Mouse (Mus musculus) myocyte (in vitro differentiated cells): Measurements from ENCODE around the gene Asgr2. TPM values are rescaled to one million over a fixed set of nuclear protein-coding genes. Genes with fewer than 3 reads are reported as not detected.
"Not testable (repeated sequence)": the region's sequence is repeated elsewhere in the genome, so short reads cannot be mapped to it uniquely, and the experiment has no call there.

Experiments
- H3K27me3 ChIP-seq: one replicate; pipeline ENCODE4 v1.6.1; 2011; ENCODE audit not compliant: control insufficient read depth, insufficient read depth, insufficient read length
- H3K36me3 ChIP-seq: one replicate; pipeline ENCODE4 v1.6.1; 2011; ENCODE audit not compliant: control insufficient read depth, insufficient read depth
- H3K4me2 ChIP-seq: one replicate; pipeline ENCODE4 v1.6.1; 2011; ENCODE audit warnings: low read depth, control low read depth
- H3K4me3 ChIP-seq: one replicate; pipeline ENCODE4 v1.5.1; 2011; ENCODE audit warnings: mild to moderate bottlenecking, control low read depth, moderate library complexity
- H3K79me2 ChIP-seq: one replicate; pipeline ENCODE4 v1.6.1; 2011; ENCODE audit not compliant: control insufficient read depth, insufficient read depth
- H3ac ChIP-seq: one replicate; pipeline ENCODE4 v1.6.1; 2011; ENCODE audit not compliant: control insufficient read depth, insufficient read length
- CEBPB ChIP-seq: IDR thresholded peaks from 2 replicates; pipeline ENCODE4 v1.6.1; 2011; ENCODE audit warnings: mild to moderate bottlenecking, moderate library complexity; ENCODE audit not compliant: poor library complexity, insufficient read depth, severe bottlenecking
- E2F4 ChIP-seq: IDR thresholded peaks from one replicate; pipeline ENCODE4 v1.6.1; 2011; ENCODE audit warnings: mild to moderate bottlenecking, control low read depth, moderate library complexity; ENCODE audit not compliant: insufficient read depth
- MAX ChIP-seq: IDR thresholded peaks from one replicate; pipeline ENCODE4 v1.6.1; 2011; ENCODE audit warnings: low read depth, mild to moderate bottlenecking, control low read depth
- MYOD1 ChIP-seq, 3 experiments: IDR thresholded peaks; one replicate each; pipeline ENCODE4 v1.6.1; 2011; ENCODE audit warnings: control low read depth in 2 of 3, low read depth in 2 of 3, mild to moderate bottlenecking in 2 of 3, moderate library complexity in 1 of 3; ENCODE audit not compliant: insufficient read length in 2 of 3, control insufficient read depth in 1 of 3
- MYOG ChIP-seq, 3 experiments: IDR thresholded peaks; one replicate each; pipeline ENCODE4 v1.6.1; 2011; ENCODE audit warnings: control low read depth in 2 of 3, low read depth in 2 of 3, mild to moderate bottlenecking in 2 of 3; ENCODE audit not compliant: insufficient read length in 2 of 3, control insufficient read depth in 1 of 3, insufficient read depth in 1 of 3
- POLR2A ChIP-seq: IDR thresholded peaks from one replicate; pipeline ENCODE4 v1.6.1; 2011; ENCODE audit warnings: low read depth, mild to moderate bottlenecking, control low read depth, moderate library complexity; ENCODE audit not compliant: insufficient read length
- POLR2AphosphoS2 ChIP-seq: IDR thresholded peaks from one replicate; pipeline ENCODE4 v1.6.1; 2011; ENCODE audit warnings: low read depth, control low read depth; ENCODE audit not compliant: insufficient read length
- REST ChIP-seq: IDR thresholded peaks from one replicate; pipeline ENCODE4 v1.6.1; 2011; ENCODE audit warnings: mild to moderate bottlenecking, control low read depth, moderate library complexity; ENCODE audit not compliant: insufficient read depth, insufficient read length
- SRF ChIP-seq: IDR thresholded peaks from one replicate; pipeline ENCODE4 v1.6.1; 2011; ENCODE audit warnings: low read depth; ENCODE audit not compliant: control insufficient read depth, insufficient read length
- TCF12 ChIP-seq: IDR thresholded peaks from one replicate; pipeline ENCODE4 v1.6.1; 2011; ENCODE audit warnings: mild to moderate bottlenecking, control low read depth; ENCODE audit not compliant: poor library complexity, insufficient read depth, severe bottlenecking
- TCF3 ChIP-seq: IDR thresholded peaks from one replicate; pipeline ENCODE4 v1.6.1; 2011; ENCODE audit warnings: low read depth, control low read depth; ENCODE audit not compliant: insufficient read length
- USF1 ChIP-seq: IDR thresholded peaks from one replicate; pipeline ENCODE4 v1.6.1; 2011; ENCODE audit warnings: low read depth, mild to moderate bottlenecking, control low read depth, moderate library complexity
- polyA plus RNA-seq: library from polyadenylated mRNA; unstranded; fragments of >200 nt; fragmentation: generic; extraction: Trizol; gene quantifications from one replicate; pipeline ENCODE4 v1.2.1, GENCODE M21; 2012; ENCODE audit warnings: missing spikeins

Asgr2 gene
- polyA plus RNA-seq, 1 experiment: 0.85 TPM

GRCm38 (mm10) chr11:70129926-70130379 lies 37.5 kb downstream of the Asgr2 start, which contains the start of gene Mgl2:
TSS of gene Mgl2 (plus strand) at chr11:70130329.
- Histone ChIP-seq H3K4me2 (no peak within 1 kb of the TSS), H3ac (no peak within 1 kb of the TSS), H3K4me3 (no peak within 1 kb of the TSS), H3K27me3 (no peaks in the 10 kb centered on the region), H3K79me2 (no peaks in the 10 kb centered on the region), H3K36me3 (no peaks in the 10 kb centered on the region)
- TF ChIP-seq USF1 (no peak), CEBPB (no peak), SRF (no peak), POLR2A (no peak), TCF3 (no peak), MYOG (IDR thresholded peaks at IDR 0.05; ENCODE audit: control insufficient read depth in 1 of 3, insufficient read depth in 1 of 3, insufficient read length in 2 of 3, low read depth in 2 of 3) (no peak), MYOD1 (IDR thresholded peaks at IDR 0.05; ENCODE audit: control insufficient read depth in 1 of 3, insufficient read length in 2 of 3, low read depth in 2 of 3) (no peak), POLR2AphosphoS2 (no peak), TCF12 (no peak), E2F4 (no peak), REST (no peak), MAX (no peak)

- H3K79me2 ChIP-seq, H3K4me2 ChIP-seq, H3ac ChIP-seq, H3K27me3 ChIP-seq, H3K36me3 ChIP-seq, H3K4me3 ChIP-seq: not testable (repeated sequence)
Measured at GRCm38 (mm10) chr11:70135001-70135400, 42.6 kb downstream of the Asgr2 start.

GRCm38 (mm10) chr11:70135925-70136324 lies 43.5 kb downstream of the Asgr2 start:
- not testable (repeated sequence) for H3K27me3 ChIP-seq, H3ac ChIP-seq, H3K4me3 ChIP-seq, H3K79me2 ChIP-seq, H3K36me3 ChIP-seq, H3K4me2 ChIP-seq

GRCm38 (mm10) chr11:70139171-70139570 lies 46.7 kb downstream of the Asgr2 start:
- Histone ChIP-seq H3K36me3 (no peaks in the 10 kb centered on the region), H3K4me3 (no peak overlapping the region), H3ac (no peak overlapping the region), H3K27me3 (no peaks in the 10 kb centered on the region), H3K4me2 (no peak overlapping the region), H3K79me2 (no peaks in the 10 kb centered on the region)
- TF ChIP-seq TCF3 (no peak), TCF12 (no peak), MAX (no peak), MYOD1 (IDR thresholded peaks at IDR 0.05; ENCODE audit: control insufficient read depth in 1 of 3, insufficient read length in 2 of 3, low read depth in 2 of 3) (no peak), SRF (no peak), CEBPB (no peak), MYOG (IDR thresholded peaks at IDR 0.05; ENCODE audit: control insufficient read depth in 1 of 3, insufficient read depth in 1 of 3, insufficient read length in 2 of 3, low read depth in 2 of 3) (no peak), USF1 (no peak), POLR2A (no peak), POLR2AphosphoS2 (no peak), E2F4 (no peak), REST (no peak)

GRCm38 (mm10) chr11:70151072-70151471 lies 58.6 kb downstream of the Asgr2 start:
- no peak overlapping the region for H3K4me3 ChIP-seq
- no peaks in the 10 kb centered on the region for H3K36me3 ChIP-seq
- H3K27me3 ChIP-seq: no peaks in the 10 kb centered on the region
- H3K4me2 ChIP-seq: no peak overlapping the region
- no peaks in the 10 kb centered on the region for H3K79me2 ChIP-seq
- no peak overlapping the region for H3ac ChIP-seq
- no peak for TF ChIP-seq TCF3
- no peak for TF ChIP-seq MAX
- TF ChIP-seq POLR2A: no peak
- TF ChIP-seq E2F4: no peak
- no peak for TF ChIP-seq MYOG (IDR thresholded peaks at IDR 0.05; ENCODE audit: control insufficient read depth in 1 of 3, insufficient read depth in 1 of 3, insufficient read length in 2 of 3, low read depth in 2 of 3)
- no peak for TF ChIP-seq POLR2AphosphoS2
- TF ChIP-seq CEBPB: no peak
- TF ChIP-seq SRF: no peak
- TF ChIP-seq USF1: no peak
- TF ChIP-seq REST: no peak

Other genes starting within 250 kb of the Asgr2 start
- 91.9 TPM for gene Plscr3, start 246.3 kb upstream of the Asgr2 start, polyA plus RNA-seq
- not detected for gene Tnk1, start 233.9 kb upstream of the Asgr2 start, polyA plus RNA-seq
- not detected for gene Tmem95, start 214.6 kb upstream of the Asgr2 start, polyA plus RNA-seq
- gene Kctd11, start 211.2 kb upstream of the Asgr2 start, polyA plus RNA-seq: 24.5 TPM
- gene Acap1, start 197.1 kb upstream of the Asgr2 start, polyA plus RNA-seq: 1.4 TPM
- gene 2810408A11Rik, start 191.7 kb upstream of the Asgr2 start, polyA plus RNA-seq: 3.0 TPM
- 42.2 TPM for gene Neurl4, start 191.6 kb upstream of the Asgr2 start, polyA plus RNA-seq
- gene Gps2, start 178.8 kb upstream of the Asgr2 start, polyA plus RNA-seq: 38.0 TPM
- gene Eif5a, start 170.7 kb upstream of the Asgr2 start, polyA plus RNA-seq: 1,243 TPM
- 0.12 TPM for gene Ybx2, start 156.8 kb upstream of the Asgr2 start, polyA plus RNA-seq
- 14.1 TPM for gene Slc2a4, start 144.5 kb upstream of the Asgr2 start, polyA plus RNA-seq
- gene Cldn7, start 127.9 kb upstream of the Asgr2 start, polyA plus RNA-seq: not detected
- gene Ctdnep1, start 111.5 kb upstream of the Asgr2 start, polyA plus RNA-seq: 146 TPM
- 91.5 TPM for gene Elp5, start 110.1 kb upstream of the Asgr2 start, polyA plus RNA-seq
- 530 TPM for gene Gabarap, start 101.5 kb upstream of the Asgr2 start, polyA plus RNA-seq
- 58.6 TPM for gene Phf23, start 96.9 kb upstream of the Asgr2 start, polyA plus RNA-seq
- 24.3 TPM for gene Dvl2, start 92.0 kb upstream of the Asgr2 start, polyA plus RNA-seq
- gene Acadvl, start 77.2 kb upstream of the Asgr2 start, polyA plus RNA-seq: 130 TPM
- 26.8 TPM for gene Dlg4, start 75.7 kb upstream of the Asgr2 start, polyA plus RNA-seq
- gene Asgr1, start 38.6 kb upstream of the Asgr2 start, polyA plus RNA-seq: 0.06 TPM
- gene Mgl2, start 37.7 kb downstream of the Asgr2 start, polyA plus RNA-seq: 1.2 TPM
- 0.13 TPM for gene Clec10a, start 63.6 kb downstream of the Asgr2 start, polyA plus RNA-seq
- 17.4 TPM for gene Slc16a11, start 120.1 kb downstream of the Asgr2 start, polyA plus RNA-seq
- 4.8 TPM for gene Slc16a13, start 128.4 kb downstream of the Asgr2 start, polyA plus RNA-seq
- gene Bcl6b, start 137.2 kb downstream of the Asgr2 start, polyA plus RNA-seq: 2.8 TPM
- 75.5 TPM for gene 0610010K14Rik, start 145.3 kb downstream of the Asgr2 start, polyA plus RNA-seq
- gene Gm21988, start 147.2 kb downstream of the Asgr2 start, polyA plus RNA-seq: 9.2 TPM
- gene Rnasek, start 147.2 kb downstream of the Asgr2 start, polyA plus RNA-seq: 339 TPM
- 0.25 TPM for gene Alox12, start 162.7 kb downstream of the Asgr2 start, polyA plus RNA-seq
- gene Alox12e, start 230.0 kb downstream of the Asgr2 start, polyA plus RNA-seq: not detected